Mouse (Mus musculus): ENCODE measurements around the gene Mcf2l. TPM values are rescaled to one million over a fixed set of nuclear protein-coding genes. Genes with fewer than 3 reads are reported as not detected.

Gene Mcf2l
- total and polyA plus RNA-seq, 3 experiments, result 30.3 to 104 (median 58.4) TPM

DNA sequence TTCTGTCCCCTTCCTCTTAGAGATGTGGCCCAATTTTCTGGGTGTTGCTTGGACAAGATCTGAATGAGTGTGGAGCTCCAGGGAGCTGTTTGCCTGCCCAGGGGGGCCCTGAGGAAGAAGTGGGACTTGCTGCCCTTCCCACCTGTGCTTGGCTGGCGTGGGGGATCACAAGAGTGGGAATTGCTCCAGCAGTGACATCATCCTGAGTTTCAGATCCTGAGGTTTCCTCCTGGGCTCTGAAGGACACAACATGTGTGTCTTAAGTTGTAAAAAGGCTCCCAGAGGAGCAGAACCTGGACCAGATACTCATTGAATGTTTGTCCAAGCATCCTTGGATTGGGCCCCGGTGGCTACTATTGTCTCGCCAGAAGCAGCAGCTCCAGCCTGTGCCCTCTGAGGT, 43.4 kb downstream of the Mcf2l start:
- Histone ChIP-seq H3K4me3 (no peak overlapping the region), H3K27me3 (ENCODE audit: control insufficient read depth, insufficient read depth, low read length) (no peaks in the 10 kb centered on the region), H3K4me1 (ENCODE audit: control insufficient read depth, insufficient read depth, low read length) (peaks cover 7% of the 10 kb centered on the region), H3K36me3 (ENCODE audit: control insufficient read depth, insufficient read depth, low read length) (no peaks in the 10 kb centered on the region), H3K79me2 (replicated peaks; ENCODE audit: control insufficient read depth, insufficient read depth, low read length) (no peaks in the 10 kb centered on the region), H3K27ac (no peak overlapping the region), H3K9ac (ENCODE audit: low read depth, low read length) (no peak overlapping the region)
- intact Hi-C loops (cut with DNase I), result no loop called here
- TF ChIP-seq CTCF (IDR thresholded peaks at IDR 0.05) (no peak), EP300 (IDR thresholded peaks at IDR 0.05; ENCODE audit: insufficient read depth, low read depth, low read length) (no peak), POLR2A (IDR thresholded peaks at IDR 0.05; ENCODE audit: insufficient read depth, low read depth, low read length) (no peak)
- no peak for DNase-seq
- WGBS, result 37% methylated on average over 3 of the region's 3 CpGs

GRCm38 (mm10) chr8:12917831-12918230, 44.2 kb downstream of the Mcf2l start:
- no peaks in the 10 kb centered on the region for H3K79me2 ChIP-seq (replicated peaks; ENCODE audit: control insufficient read depth, insufficient read depth, low read length)
- H3K4me1 ChIP-seq (ENCODE audit: control insufficient read depth, insufficient read depth, low read length), result peaks cover 7% of the 10 kb centered on the region
- H3K27ac ChIP-seq, result no peak overlapping the region
- H3K4me3 ChIP-seq, result no peak overlapping the region
- H3K27me3 ChIP-seq (ENCODE audit: control insufficient read depth, insufficient read depth, low read length), result no peaks in the 10 kb centered on the region
- intact Hi-C loops (cut with DNase I), result no loop called here
- no peak for TF ChIP-seq POLR2A (IDR thresholded peaks at IDR 0.05; ENCODE audit: insufficient read depth, low read depth, low read length)
- no peak for TF ChIP-seq CTCF (IDR thresholded peaks at IDR 0.05)
- TF ChIP-seq EP300 (IDR thresholded peaks at IDR 0.05; ENCODE audit: insufficient read depth, low read depth, low read length), result no peak
- no peaks in the 10 kb centered on the region for H3K36me3 ChIP-seq (ENCODE audit: control insufficient read depth, insufficient read depth, low read length)
- no peak overlapping the region for H3K9ac ChIP-seq (ENCODE audit: low read depth, low read length)
- DNase-seq, result no peak
- 62% methylated on average over 4 of the region's 4 CpGs for WGBS

DNA sequence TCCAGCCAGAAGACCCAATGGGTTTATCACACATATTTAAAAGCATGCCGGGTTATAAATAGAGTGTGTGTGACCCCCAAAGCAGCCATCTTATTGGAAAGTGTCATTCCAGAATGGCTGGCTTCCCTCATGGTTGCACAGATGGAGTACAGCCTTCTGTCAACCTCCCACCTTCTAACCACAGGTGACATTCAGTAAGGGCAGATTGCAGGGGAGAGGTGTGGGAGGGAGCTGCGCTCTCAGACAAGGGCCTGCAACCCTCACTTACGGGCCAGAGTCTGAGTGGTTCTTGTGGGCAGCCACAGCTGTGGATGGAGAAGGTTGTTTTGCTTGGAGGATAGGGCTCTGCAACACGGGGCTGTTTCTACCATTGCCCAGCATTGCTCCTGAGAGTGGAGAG, 47.0 kb downstream of the Mcf2l start:
- WGBS, result 72% methylated on average over 4 of the region's 4 CpGs
- H3K36me3 ChIP-seq (ENCODE audit: control insufficient read depth, insufficient read depth, low read length), result no peaks in the 10 kb centered on the region

DNA sequence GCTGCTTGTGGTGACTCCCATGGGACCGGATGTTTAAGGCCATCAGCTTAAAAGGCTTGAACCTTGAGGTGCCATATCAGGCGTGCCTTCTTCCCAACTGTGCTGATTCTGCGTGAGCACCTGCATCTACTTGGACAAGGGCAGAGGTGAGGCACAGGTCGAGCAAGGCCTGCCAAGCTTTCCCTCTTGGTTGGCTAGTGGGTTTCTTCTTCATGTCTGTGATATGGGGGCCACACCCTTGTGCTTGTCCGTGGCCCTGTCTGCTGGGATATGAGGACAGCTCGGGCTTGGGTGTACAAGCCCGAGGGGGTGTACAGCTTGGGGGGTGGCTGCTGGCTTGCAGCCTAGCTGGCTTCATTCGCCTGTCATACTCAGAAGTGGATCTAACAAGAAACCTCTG, 51.4 kb downstream of the Mcf2l start:
- no peaks in the 10 kb centered on the region for H3K36me3 ChIP-seq (ENCODE audit: control insufficient read depth, insufficient read depth, low read length)
- no peak for TF ChIP-seq POLR2A (IDR thresholded peaks at IDR 0.05; ENCODE audit: insufficient read depth, low read depth, low read length)
- no peak for TF ChIP-seq EP300 (IDR thresholded peaks at IDR 0.05; ENCODE audit: insufficient read depth, low read depth, low read length)
- no peak for TF ChIP-seq CTCF (IDR thresholded peaks at IDR 0.05)
- no peak for DNase-seq
- no peaks in the 10 kb centered on the region for H3K27me3 ChIP-seq (ENCODE audit: control insufficient read depth, insufficient read depth, low read length)
- peaks cover 8% of the 10 kb centered on the region for H3K4me1 ChIP-seq (ENCODE audit: control insufficient read depth, insufficient read depth, low read length)
- H3K79me2 ChIP-seq (replicated peaks; ENCODE audit: control insufficient read depth, insufficient read depth, low read length), result no peaks in the 10 kb centered on the region
- H3K9ac ChIP-seq (ENCODE audit: low read depth, low read length), result no peak overlapping the region
- H3K27ac ChIP-seq, result peak overlapping the region; percentile 88
- WGBS, result 75% methylated on average over 8 of the region's 8 CpGs
- intact Hi-C loops (cut with DNase I), result no loop called here
- no peak overlapping the region for H3K4me3 ChIP-seq

More for the DNA sequence above, 47.0 kb downstream of the Mcf2l start:
- H3K4me1 ChIP-seq (ENCODE audit: control insufficient read depth, insufficient read depth, low read length), result peaks cover 14% of the 10 kb centered on the region
- H3K9ac ChIP-seq (ENCODE audit: low read depth, low read length), result no peak overlapping the region
- H3K4me3 ChIP-seq, result no peak overlapping the region
- intact Hi-C loops (cut with DNase I), result no loop called here
- no peaks in the 10 kb centered on the region for H3K79me2 ChIP-seq (replicated peaks; ENCODE audit: control insufficient read depth, insufficient read depth, low read length)
- H3K27ac ChIP-seq, result no peak overlapping the region
- no peaks in the 10 kb centered on the region for H3K27me3 ChIP-seq (ENCODE audit: control insufficient read depth, insufficient read depth, low read length)
- TF ChIP-seq CTCF (IDR thresholded peaks at IDR 0.05), result no peak
- TF ChIP-seq EP300 (IDR thresholded peaks at IDR 0.05; ENCODE audit: insufficient read depth, low read depth, low read length), result no peak
- TF ChIP-seq POLR2A (IDR thresholded peaks at IDR 0.05; ENCODE audit: insufficient read depth, low read depth, low read length), result no peak
- DNase-seq, result no peak

GRCm38 (mm10) chr8:12925941-12926381, 52.4 kb downstream of the Mcf2l start:
- H3K9ac ChIP-seq (ENCODE audit: low read depth, low read length), result peak overlapping the region; percentile 76
- no peaks in the 10 kb centered on the region for H3K27me3 ChIP-seq (ENCODE audit: control insufficient read depth, insufficient read depth, low read length)
- intact Hi-C loops (cut with DNase I), result loop anchor here (1.0 kb wide), 2 partner anchors 21 to 29 kb away; no protein-coding TSS in a partner anchor
- peak overlapping the region; percentile 61 for H3K4me3 ChIP-seq
- TF ChIP-seq EP300 (IDR thresholded peaks at IDR 0.05; ENCODE audit: insufficient read depth, low read depth, low read length) (no peak; the same call in none of the 2 replicates), CTCF (IDR thresholded peaks at IDR 0.05) (no peak), POLR2A (IDR thresholded peaks at IDR 0.05; ENCODE audit: insufficient read depth, low read depth, low read length) (peak; percentile 97)
- 36% methylated on average over 13 of the region's 13 CpGs for WGBS
- DNase-seq, result peak; percentile 76 to 83
- H3K79me2 ChIP-seq (replicated peaks; ENCODE audit: control insufficient read depth, insufficient read depth, low read length), result no peaks in the 10 kb centered on the region
- H3K4me1 ChIP-seq (ENCODE audit: control insufficient read depth, insufficient read depth, low read length), result peaks cover 8% of the 10 kb centered on the region
- H3K36me3 ChIP-seq (ENCODE audit: control insufficient read depth, insufficient read depth, low read length), result no peaks in the 10 kb centered on the region
- H3K27ac ChIP-seq, result peak overlapping the region; percentile 93

DNA sequence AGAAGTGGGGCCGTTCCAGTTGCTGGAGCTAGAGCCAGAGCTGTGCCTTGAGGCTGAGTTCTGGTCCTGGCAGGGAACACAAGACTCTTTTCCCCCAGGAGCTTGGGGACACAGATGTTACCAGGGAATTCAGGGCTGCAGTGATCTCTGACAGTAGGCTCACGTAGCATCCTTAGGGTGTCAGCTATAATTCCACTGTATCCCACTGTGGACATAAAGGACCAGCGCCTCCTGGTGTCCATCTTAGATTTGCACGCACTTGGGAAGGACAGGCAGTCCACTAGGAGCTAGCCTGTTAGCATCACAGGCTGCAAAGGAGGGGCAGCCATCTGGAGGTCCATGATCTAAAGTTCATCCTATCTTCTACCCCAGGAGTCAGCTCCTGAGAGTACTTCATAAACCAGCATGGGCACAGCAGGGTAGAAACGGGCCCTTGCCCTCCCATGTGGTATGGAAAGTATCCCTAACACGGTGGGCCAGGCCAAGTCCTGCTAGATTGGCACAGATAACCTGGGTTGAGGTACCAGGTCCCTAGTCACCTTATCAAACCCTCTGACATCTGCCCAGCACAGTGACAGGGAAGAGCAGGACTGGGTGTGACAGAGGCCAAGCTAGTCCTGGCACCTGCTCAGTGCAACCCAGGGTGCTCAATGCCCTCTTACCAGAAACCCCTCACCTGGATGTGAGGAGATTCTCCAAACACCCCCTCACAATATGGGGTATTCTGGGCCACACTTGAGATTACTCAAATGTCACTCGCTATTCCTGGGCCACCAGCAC, 53.8 kb downstream of the Mcf2l start:
- TF ChIP-seq EP300 (IDR thresholded peaks at IDR 0.05; ENCODE audit: insufficient read depth, low read depth, low read length) (peak; percentile 65; the same call in 1 of the 2 replicates), POLR2A (IDR thresholded peaks at IDR 0.05; ENCODE audit: insufficient read depth, low read depth, low read length) (peak; percentile 35; the same call in 1 of the 2 replicates), CTCF (IDR thresholded peaks at IDR 0.05) (peak; percentile 85)
- Histone ChIP-seq H3K27me3 (ENCODE audit: control insufficient read depth, insufficient read depth, low read length) (no peaks in the 10 kb centered on the region), H3K79me2 (replicated peaks; ENCODE audit: control insufficient read depth, insufficient read depth, low read length) (no peaks in the 10 kb centered on the region), H3K9ac (ENCODE audit: low read depth, low read length) (peak overlapping the region; percentile 76), H3K4me3 (peak overlapping the region; percentile 61), H3K4me1 (ENCODE audit: control insufficient read depth, insufficient read depth, low read length) (peaks cover 8% of the 10 kb centered on the region), H3K27ac (peak overlapping the region; percentile 93), H3K36me3 (ENCODE audit: control insufficient read depth, insufficient read depth, low read length) (no peaks in the 10 kb centered on the region)
- DNase-seq, result peak; percentile 73 to 77
- whole genome bisulfite sequencing, result 36% methylated on average over 7 of the region's 7 CpGs
- intact Hi-C loops (cut with DNase I), result no loop called here

All from heart, adult 2 months (tissue).